Mouse (Mus musculus) frontal cortex, postnatal 14 days (tissue): ENCODE measurements around the gene Insig1.

Source experiments
- DNase-seq, 2 experiments: peaks; one replicate each; pipeline ENCODE4 v3.0.0; 2022; ENCODE audit warnings: low spot score in 2 of 2

Insig1 gene

GRCm38 (mm10) chr5:28118531-28118925 lies 47.4 kb downstream of the Insig1 start:
- DNase-seq: no peak

GRCm38 (mm10) chr5:28119576-28119975 lies 48.4 kb downstream of the Insig1 start:
- no peak for DNase-seq

GRCm38 (mm10) chr5:28122491-28123454 lies 51.6 kb downstream of the Insig1 start:
- peak in 1 of 2 experiments; percentile 19 for DNase-seq

- DNase-seq: no peak
Measured at GRCm38 (mm10) chr5:28123455-28123825, 52.3 kb downstream of the Insig1 start.

- no peak for DNase-seq
Measured at GRCm38 (mm10) chr5:28124321-28125230, 53.4 kb downstream of the Insig1 start.
